Mouse (Mus musculus): Measurements from ENCODE around the gene Sh3glb2.

GRCm38 (mm10) chr2:30316955-30317354 is 42.2 kb downstream of the Sh3glb2 start:
- no peak for TF ChIP-seq POLR2A (IDR thresholded peaks at IDR 0.05; ENCODE audit: control insufficient read depth, extremely low read depth, insufficient read depth, low read length, poor library complexity)
- no peak for TF ChIP-seq CTCF (IDR thresholded peaks at IDR 0.05; ENCODE audit: borderline replicate concordance, control insufficient read depth, extremely low read depth, insufficient read depth, low read length, poor library complexity)
